Mouse (Mus musculus): Measurements from ENCODE around the gene Slc43a2. TPM values are rescaled to one million over a fixed set of nuclear protein-coding genes. Genes with fewer than 3 reads are reported as not detected.

Slc43a2 gene
- polyA plus RNA-seq, 1 experiment from 2014 or later: 4.3 TPM

- H3K9ac ChIP-seq (ENCODE audit: low read length): no peak overlapping the region
- H3K4me2 ChIP-seq (ENCODE audit: low read depth, low read length): no peak overlapping the region
- no peaks in the 10 kb centered on the region for H3K36me3 ChIP-seq (ENCODE audit: control insufficient read depth, insufficient read depth)
- H3K27ac ChIP-seq (ENCODE audit: low read length): peak overlapping the region; percentile 59
- H3K4me1 ChIP-seq (ENCODE audit: control insufficient read depth, insufficient read depth, low read length): peaks cover 24% of the 10 kb centered on the region
- no peaks in the 10 kb centered on the region for H3K9me3 ChIP-seq (replicated peaks; ENCODE audit: control insufficient read depth, low read length)
- H3K27me3 ChIP-seq (ENCODE audit: control insufficient read depth, insufficient read depth, low read length): no peaks in the 10 kb centered on the region
- 52% methylated on average over 19 of the region's 19 CpGs for WGBS
- no peak for ATAC-seq (replicated peaks; ENCODE audit: extremely low read depth, insufficient read depth, low FRiP score)
- no peak overlapping the region for H3K4me3 ChIP-seq (ENCODE audit: low read length)
Measured at GRCm38 (mm10) chr11:75540710-75541581, 9.5 kb downstream of the Slc43a2 start.

GRCm38 (mm10) chr11:75544713-75545112 lies 13.2 kb downstream of the Slc43a2 start:
- WGBS: 70% methylated on average over 9 of the region's 9 CpGs
- Histone ChIP-seq H3K9ac (ENCODE audit: low read length) (no peak overlapping the region), H3K36me3 (ENCODE audit: control insufficient read depth, insufficient read depth) (no peaks in the 10 kb centered on the region), H3K4me1 (ENCODE audit: control insufficient read depth, insufficient read depth, low read length) (peaks cover 13% of the 10 kb centered on the region), H3K27ac (ENCODE audit: low read length) (no peak overlapping the region), H3K9me3 (replicated peaks; ENCODE audit: control insufficient read depth, low read length) (no peaks in the 10 kb centered on the region), H3K4me2 (ENCODE audit: low read depth, low read length) (no peak overlapping the region), H3K27me3 (ENCODE audit: control insufficient read depth, insufficient read depth, low read length) (no peaks in the 10 kb centered on the region), H3K4me3 (ENCODE audit: low read length) (no peak overlapping the region)
- ATAC-seq (replicated peaks; ENCODE audit: extremely low read depth, insufficient read depth, low FRiP score): no peak

- 66% methylated on average over 4 of the region's 4 CpGs for WGBS
- H3K4me2 ChIP-seq (ENCODE audit: low read depth, low read length): no peak overlapping the region
- H3K9ac ChIP-seq (ENCODE audit: low read length): no peak overlapping the region
- H3K36me3 ChIP-seq (ENCODE audit: control insufficient read depth, insufficient read depth): no peaks in the 10 kb centered on the region
- H3K9me3 ChIP-seq (replicated peaks; ENCODE audit: control insufficient read depth, low read length): no peaks in the 10 kb centered on the region
- no peak overlapping the region for H3K4me3 ChIP-seq (ENCODE audit: low read length)
- H3K27ac ChIP-seq (ENCODE audit: low read length): no peak overlapping the region
- no peaks in the 10 kb centered on the region for H3K27me3 ChIP-seq (ENCODE audit: control insufficient read depth, insufficient read depth, low read length)
- peaks cover 12% of the 10 kb centered on the region for H3K4me1 ChIP-seq (ENCODE audit: control insufficient read depth, insufficient read depth, low read length)
- no peak for ATAC-seq (replicated peaks; ENCODE audit: extremely low read depth, insufficient read depth, low FRiP score)
Measured at GRCm38 (mm10) chr11:75546057-75546456, 14.6 kb downstream of the Slc43a2 start.

GRCm38 (mm10) chr11:75549658-75550111 lies 18.2 kb downstream of the Slc43a2 start:
- no peaks in the 10 kb centered on the region for H3K27me3 ChIP-seq (ENCODE audit: control insufficient read depth, insufficient read depth, low read length)
- peaks cover 28% of the 10 kb centered on the region for H3K4me1 ChIP-seq (ENCODE audit: control insufficient read depth, insufficient read depth, low read length)
- H3K4me3 ChIP-seq (ENCODE audit: low read length): no peak overlapping the region
- H3K27ac ChIP-seq (ENCODE audit: low read length): no peak overlapping the region
- WGBS: 29% methylated on average over 5 of the region's 5 CpGs
- no peak overlapping the region for H3K4me2 ChIP-seq (ENCODE audit: low read depth, low read length)
- no peak; the same call in 1 of the 2 replicates for ATAC-seq (replicated peaks; ENCODE audit: extremely low read depth, insufficient read depth, low FRiP score)
- H3K9ac ChIP-seq (ENCODE audit: low read length): peak overlapping the region; percentile 31; the same call in 1 of the 2 replicates
- H3K9me3 ChIP-seq (replicated peaks; ENCODE audit: control insufficient read depth, low read length): no peaks in the 10 kb centered on the region
- no peaks in the 10 kb centered on the region for H3K36me3 ChIP-seq (ENCODE audit: control insufficient read depth, insufficient read depth)

- no peak overlapping the region for H3K4me2 ChIP-seq (ENCODE audit: low read depth, low read length)
- H3K4me1 ChIP-seq (ENCODE audit: control insufficient read depth, insufficient read depth, low read length): peaks cover 28% of the 10 kb centered on the region
- H3K27ac ChIP-seq (ENCODE audit: low read length): no peak overlapping the region
- H3K36me3 ChIP-seq (ENCODE audit: control insufficient read depth, insufficient read depth): no peaks in the 10 kb centered on the region
- H3K9me3 ChIP-seq (replicated peaks; ENCODE audit: control insufficient read depth, low read length): no peaks in the 10 kb centered on the region
- H3K4me3 ChIP-seq (ENCODE audit: low read length): no peak overlapping the region
- no peak for ATAC-seq (replicated peaks; ENCODE audit: extremely low read depth, insufficient read depth, low FRiP score)
- 74% methylated on average over 12 of the region's 12 CpGs for WGBS
- H3K9ac ChIP-seq (ENCODE audit: low read length): no peak overlapping the region
- no peaks in the 10 kb centered on the region for H3K27me3 ChIP-seq (ENCODE audit: control insufficient read depth, insufficient read depth, low read length)
Measured at GRCm38 (mm10) chr11:75550200-75550946, 18.9 kb downstream of the Slc43a2 start.

- WGBS: 87% methylated on average over 5 of the region's 5 CpGs
- H3K27me3 ChIP-seq (ENCODE audit: control insufficient read depth, insufficient read depth, low read length): no peaks in the 10 kb centered on the region
- ATAC-seq (replicated peaks; ENCODE audit: extremely low read depth, insufficient read depth, low FRiP score): no peak
- H3K4me2 ChIP-seq (ENCODE audit: low read depth, low read length): no peak overlapping the region
- H3K27ac ChIP-seq (ENCODE audit: low read length): peak overlapping the region; percentile 36; the same call in 1 of the 2 replicates
- no peak overlapping the region for H3K4me3 ChIP-seq (ENCODE audit: low read length)
- peaks cover 26% of the 10 kb centered on the region for H3K4me1 ChIP-seq (ENCODE audit: control insufficient read depth, insufficient read depth, low read length)
- H3K9ac ChIP-seq (ENCODE audit: low read length): no peak overlapping the region
- no peaks in the 10 kb centered on the region for H3K36me3 ChIP-seq (ENCODE audit: control insufficient read depth, insufficient read depth)
- H3K9me3 ChIP-seq (replicated peaks; ENCODE audit: control insufficient read depth, low read length): no peaks in the 10 kb centered on the region
Measured at GRCm38 (mm10) chr11:75551321-75551720, 19.8 kb downstream of the Slc43a2 start.

GRCm38 (mm10) chr11:75551961-75552441 lies 20.5 kb downstream of the Slc43a2 start:
- Histone ChIP-seq H3K4me2 (ENCODE audit: low read depth, low read length) (no peak overlapping the region), H3K27me3 (ENCODE audit: control insufficient read depth, insufficient read depth, low read length) (no peaks in the 10 kb centered on the region), H3K4me1 (ENCODE audit: control insufficient read depth, insufficient read depth, low read length) (peaks cover 26% of the 10 kb centered on the region), H3K9me3 (replicated peaks; ENCODE audit: control insufficient read depth, low read length) (no peaks in the 10 kb centered on the region), H3K36me3 (ENCODE audit: control insufficient read depth, insufficient read depth) (no peaks in the 10 kb centered on the region), H3K4me3 (ENCODE audit: low read length) (no peak overlapping the region), H3K9ac (ENCODE audit: low read length) (peak overlapping the region; percentile 44; the same call in 1 of the 2 replicates), H3K27ac (ENCODE audit: low read length) (peak overlapping the region; percentile 36; the same call in 1 of the 2 replicates)
- WGBS: 40% methylated on average over 9 of the region's 9 CpGs
- peak; percentile 62 for ATAC-seq (replicated peaks; ENCODE audit: extremely low read depth, insufficient read depth, low FRiP score)

- Histone ChIP-seq H3K4me1 (ENCODE audit: control insufficient read depth, insufficient read depth, low read length) (peaks cover 26% of the 10 kb centered on the region), H3K27ac (ENCODE audit: low read length) (no peak overlapping the region), H3K36me3 (ENCODE audit: control insufficient read depth, insufficient read depth) (no peaks in the 10 kb centered on the region), H3K9me3 (replicated peaks; ENCODE audit: control insufficient read depth, low read length) (no peaks in the 10 kb centered on the region), H3K27me3 (ENCODE audit: control insufficient read depth, insufficient read depth, low read length) (no peaks in the 10 kb centered on the region), H3K4me2 (ENCODE audit: low read depth, low read length) (no peak overlapping the region), H3K4me3 (ENCODE audit: low read length) (no peak overlapping the region), H3K9ac (ENCODE audit: low read length) (peak overlapping the region; percentile 30; the same call in 1 of the 2 replicates)
- WGBS: 33% methylated on average over 7 of the region's 7 CpGs
- ATAC-seq (replicated peaks; ENCODE audit: extremely low read depth, insufficient read depth, low FRiP score): no peak
Measured at GRCm38 (mm10) chr11:75552906-75553482, 21.5 kb downstream of the Slc43a2 start.
